Mouse (Mus musculus) spleen, postnatal 36 days (tissue): Measurements from ENCODE around the gene Gm9789.
"Not testable (repeated sequence)": the region's sequence is repeated elsewhere in the genome, so short reads cannot be mapped to it uniquely, and the experiment has no call there.

Experiments
- DNase-seq, 2 experiments: peaks; one replicate each; pipeline ENCODE4 v3.0.0; 2022; ENCODE audit warnings: low spot score in 2 of 2, mixed read lengths in 1 of 2

The Gm9789 gene

GRCm38 (mm10) chr16:89157652-89158051, at the start of gene Gm9789:
Gene Gm9789 (plus strand): TSS chr16:89157952.
- DNase-seq: no peak

GRCm38 (mm10) chr16:89140551-89140950, 17.2 kb upstream of the Gm9789 start, which contains the start of gene Gm6358:
Gene Gm6358 (plus strand): TSS chr16:89140851.
- no peak for DNase-seq

- no peak for DNase-seq
Measured at GRCm38 (mm10) chr16:89150786-89151185, 7.0 kb upstream of the Gm9789 start, which contains the start of gene Gm10061. Gene Gm10061 (plus strand): TSS chr16:89151086.

GRCm38 (mm10) chr16:89169190-89169589, 11.4 kb downstream of the Gm9789 start, which contains the start of gene Gm7735:
Gene Gm7735 (plus strand): TSS chr16:89169490.
- DNase-seq: not testable (repeated sequence)

GRCm38 (mm10) chr16:89174435-89174834, 16.7 kb downstream of the Gm9789 start, which contains the start of gene 1110057P08Rik:
Gene 1110057P08Rik (plus strand): TSS chr16:89174735.
- DNase-seq: no peak

GRCm38 (mm10) chr16:89188621-89189020, 30.9 kb downstream of the Gm9789 start:
- no peak for DNase-seq

- DNase-seq: no peak
Measured at GRCm38 (mm10) chr16:89205561-89205960, 47.8 kb downstream of the Gm9789 start, which contains the start of gene Krtap20-2. Gene Krtap20-2 (plus strand): TSS chr16:89205861.
